Mouse (Mus musculus): ENCODE measurements at regions not wholly inside any gene's neighbourhood (a gene's known extent, or its start where the extent isn't known, plus 50 kb on each side); places are given as distances from the start of the nearest gene placed in this dataset.

GRCm38 (mm10) chr6:31307899-31308298 is 90.6 kb upstream of the Mkln1 start:
- DNase-seq (ENCODE audit: inconsistent age in 2 of 2, low spot score in 1 of 2): no peak

- no peak for DNase-seq (ENCODE audit: inconsistent age in 2 of 2, low spot score in 1 of 2)
These were observed 87.9 kb upstream of the Mkln1 start for GRCm38 (mm10) chr6:31310660-31311059.

GRCm38 (mm10) chr6:31313869-31314470 is 84.6 kb upstream of the Mkln1 start:
- no peak for DNase-seq (ENCODE audit: inconsistent age in 2 of 2, low spot score in 1 of 2)

DNA sequence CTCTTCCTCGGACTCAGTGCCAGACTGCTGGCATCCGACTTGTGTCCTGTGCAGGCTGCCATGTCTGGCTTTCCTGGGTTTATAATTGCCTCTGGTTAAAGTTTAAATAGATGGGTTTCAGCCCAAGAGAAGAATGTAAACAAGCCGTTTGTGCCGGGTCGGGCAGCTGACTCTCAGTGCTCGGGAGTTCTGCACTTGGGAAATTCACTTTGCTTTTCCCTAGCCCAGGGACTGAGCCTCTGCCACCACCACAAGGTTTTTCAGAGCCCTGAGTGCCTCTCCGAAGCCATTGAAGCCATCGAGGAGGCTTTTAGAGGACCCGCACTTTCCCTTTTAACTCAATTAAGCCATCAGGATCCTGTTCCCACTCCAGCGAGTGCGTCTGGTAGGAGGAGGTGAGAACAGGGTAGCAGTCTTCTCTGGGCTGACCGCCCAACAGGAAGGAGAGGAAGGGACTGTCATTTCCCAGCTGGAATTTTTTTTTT is 80.8 kb upstream of the Mkln1 start:
- peak; percentile 54 to 80 for DNase-seq (ENCODE audit: inconsistent age in 2 of 2, low spot score in 1 of 2)

DNA sequence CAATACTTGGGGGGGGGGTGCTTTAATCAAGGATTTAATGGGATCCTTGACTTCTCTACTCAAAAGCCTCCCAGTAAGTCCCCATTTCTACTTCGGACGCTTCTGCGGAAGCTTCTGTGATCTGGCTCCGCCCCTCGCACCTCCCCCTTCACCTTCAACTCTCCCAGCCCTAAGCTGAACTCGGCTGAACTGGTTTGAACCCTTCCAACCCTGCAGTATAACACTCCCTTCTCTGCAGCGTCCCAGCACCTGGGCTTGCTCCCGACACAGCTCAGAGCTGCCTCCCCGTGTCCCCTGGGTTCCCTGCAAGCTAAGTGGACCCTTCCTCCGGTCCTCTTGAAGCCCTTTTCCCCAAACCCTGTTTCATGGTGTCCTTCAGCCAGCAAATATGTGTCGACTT is 80.0 kb upstream of the Mkln1 start:
- DNase-seq (ENCODE audit: inconsistent age in 2 of 2, low spot score in 1 of 2): peak; percentile 82 to 94

- peak in 1 of 2 experiments; percentile 44 for DNase-seq (ENCODE audit: inconsistent age in 2 of 2, low spot score in 1 of 2)
These were observed 79.1 kb upstream of the Mkln1 start for GRCm38 (mm10) chr6:31319431-31319830.

DNA sequence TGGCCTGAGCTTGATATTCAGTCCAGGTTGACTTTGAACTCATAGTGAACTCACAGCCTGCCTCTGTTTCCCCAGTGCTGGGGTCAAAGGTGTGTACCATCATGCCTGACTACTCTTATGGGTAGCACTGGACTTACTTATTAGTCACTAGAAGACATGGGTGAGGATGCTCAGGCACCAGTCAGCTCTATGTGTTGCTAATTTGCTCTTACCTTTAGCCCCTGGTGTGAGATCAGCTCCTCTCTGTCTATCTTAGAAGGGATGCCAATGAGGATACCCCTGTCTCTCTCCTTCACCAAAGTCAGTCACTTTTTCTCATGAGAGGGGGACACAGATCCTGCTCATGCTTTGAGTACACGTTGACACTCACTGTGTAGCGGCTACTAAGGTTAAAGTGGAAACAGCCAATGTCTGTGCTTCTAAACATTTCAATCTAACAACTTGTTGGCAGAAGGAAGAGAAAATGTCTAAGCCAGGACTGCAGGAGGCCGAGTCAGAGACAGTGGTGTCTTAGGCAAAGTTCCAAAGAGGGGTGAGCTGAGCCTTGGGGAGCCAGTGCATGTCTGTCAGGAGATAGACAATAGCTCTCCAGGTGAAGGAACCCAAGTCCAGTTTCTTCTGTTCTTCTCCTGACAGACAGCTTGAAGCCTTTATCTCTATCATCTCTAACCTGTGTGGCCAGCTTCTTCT is 78.2 kb upstream of the Mkln1 start:
- peak in 1 of 2 experiments; percentile 44 for DNase-seq (ENCODE audit: inconsistent age in 2 of 2, low spot score in 1 of 2)

DNA sequence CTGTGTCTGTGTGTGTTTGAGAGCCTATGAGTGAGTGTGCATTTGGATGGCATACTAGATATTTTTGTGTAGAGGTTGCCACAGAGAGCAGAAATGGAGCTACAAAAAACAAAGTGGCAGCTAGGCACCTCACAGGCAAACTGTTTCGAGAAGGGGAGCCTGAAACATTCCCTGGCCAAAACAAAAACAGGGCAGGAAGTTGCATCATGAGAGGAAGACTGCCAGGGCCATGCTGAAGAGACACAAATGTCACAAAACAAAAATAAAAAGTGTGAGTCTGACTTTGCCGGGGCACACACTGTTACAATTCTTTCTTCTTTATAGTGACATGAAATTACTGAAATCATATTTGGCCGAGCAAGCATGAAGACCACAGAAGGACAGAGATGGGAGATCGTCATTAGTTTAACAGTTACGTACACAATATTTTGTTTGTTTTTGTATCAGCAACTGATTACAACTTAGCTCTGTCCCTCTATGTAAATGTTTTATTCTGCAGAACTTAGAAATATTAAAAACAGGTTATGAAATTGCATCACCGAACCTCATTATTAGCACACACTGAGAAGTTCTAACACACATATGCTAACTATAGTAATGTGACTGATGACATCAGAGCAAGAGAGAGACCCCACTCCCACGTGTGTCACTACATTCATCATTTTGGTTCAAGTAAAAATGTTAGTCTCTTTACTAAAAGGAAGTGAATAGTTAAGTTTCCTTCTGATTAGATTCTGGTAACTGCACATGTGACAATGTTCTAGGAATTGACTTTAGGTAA is 77.3 kb upstream of the Mkln1 start:
- DNase-seq (ENCODE audit: inconsistent age in 2 of 2, low spot score in 1 of 2): peak in 1 of 2 experiments; percentile 67

GRCm38 (mm10) chr6:31321902-31322301 is 76.6 kb upstream of the Mkln1 start:
- DNase-seq (ENCODE audit: inconsistent age in 2 of 2, low spot score in 1 of 2): peak in 1 of 2 experiments; percentile 51

- peak in 1 of 2 experiments; percentile 68 for DNase-seq (ENCODE audit: inconsistent age in 2 of 2, low spot score in 1 of 2)
These were observed 75.0 kb upstream of the Mkln1 start for GRCm38 (mm10) chr6:31323228-31324190.

DNA sequence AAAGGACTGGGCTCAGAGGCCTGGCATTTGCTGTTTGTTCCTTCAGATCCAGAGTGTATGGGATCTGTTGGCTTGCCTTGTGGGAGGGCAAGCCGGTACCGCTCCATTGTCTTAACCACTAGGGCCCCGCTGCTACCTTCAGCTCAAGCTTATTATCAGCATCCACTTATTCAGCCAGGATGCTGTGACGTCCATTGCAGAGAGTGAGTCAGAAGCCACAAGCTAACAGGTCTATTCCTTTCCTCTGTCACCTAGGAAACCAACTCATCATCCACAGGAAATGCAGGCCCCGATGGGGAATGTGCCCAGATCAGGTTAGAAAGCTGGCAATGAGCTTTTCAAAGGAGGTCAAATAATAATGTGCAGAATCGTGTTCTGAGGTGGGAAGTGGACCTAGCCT is 73.8 kb upstream of the Mkln1 start:
- DNase-seq (ENCODE audit: inconsistent age in 2 of 2, low spot score in 1 of 2): peak in 1 of 2 experiments; percentile 64

DNA sequence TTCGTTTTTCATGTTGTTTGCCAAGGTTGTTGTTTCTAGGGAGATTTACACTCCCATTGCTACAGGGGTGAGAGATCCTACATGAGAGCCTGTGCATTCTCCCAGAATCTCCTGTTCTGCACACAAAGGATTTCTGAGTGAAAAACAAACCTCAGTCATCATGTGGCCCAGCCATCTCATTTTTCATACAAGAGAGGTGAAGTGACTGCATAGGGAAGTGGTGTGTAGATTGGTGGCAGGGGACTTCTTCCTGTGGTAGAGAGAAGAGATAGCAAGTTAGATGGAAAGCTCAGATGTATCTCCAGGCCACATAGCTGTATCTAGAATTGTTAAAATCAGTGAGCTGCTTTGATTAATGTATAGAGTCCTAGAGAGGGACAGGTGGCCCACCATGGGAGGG is 72.9 kb upstream of the Mkln1 start:
- DNase-seq (ENCODE audit: inconsistent age in 2 of 2, low spot score in 1 of 2): no peak

DNA sequence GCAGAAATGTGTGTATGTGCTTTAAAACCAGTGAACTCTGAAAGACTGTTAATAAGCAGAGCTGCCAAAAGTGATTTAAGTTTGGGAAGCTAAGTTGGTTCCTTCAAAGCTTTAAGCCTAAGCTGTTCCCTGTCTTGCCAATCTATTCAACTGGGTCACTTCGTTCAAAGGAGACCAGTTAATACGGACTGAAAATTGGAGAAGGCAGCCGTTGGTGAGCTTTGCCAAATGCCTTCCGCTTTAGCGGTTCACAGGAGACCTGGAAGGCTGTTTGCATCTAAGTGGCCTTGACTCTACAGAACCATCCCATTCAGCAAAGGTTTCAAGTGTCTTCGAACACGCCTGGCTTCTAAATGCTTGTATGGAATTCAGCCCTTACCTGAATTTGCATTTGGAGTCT is 68.2 kb upstream of the Mkln1 start:
- DNase-seq (ENCODE audit: inconsistent age in 2 of 2, low spot score in 1 of 2): no peak

GRCm38 (mm10) chr6:31330868-31331267 is 67.7 kb upstream of the Mkln1 start:
- no peak for DNase-seq (ENCODE audit: inconsistent age in 2 of 2, low spot score in 1 of 2)

- DNase-seq (ENCODE audit: inconsistent age in 2 of 2, low spot score in 1 of 2): peak; percentile 68 to 81
These were observed 66.3 kb upstream of the Mkln1 start for GRCm38 (mm10) chr6:31332254-31332653.

DNA sequence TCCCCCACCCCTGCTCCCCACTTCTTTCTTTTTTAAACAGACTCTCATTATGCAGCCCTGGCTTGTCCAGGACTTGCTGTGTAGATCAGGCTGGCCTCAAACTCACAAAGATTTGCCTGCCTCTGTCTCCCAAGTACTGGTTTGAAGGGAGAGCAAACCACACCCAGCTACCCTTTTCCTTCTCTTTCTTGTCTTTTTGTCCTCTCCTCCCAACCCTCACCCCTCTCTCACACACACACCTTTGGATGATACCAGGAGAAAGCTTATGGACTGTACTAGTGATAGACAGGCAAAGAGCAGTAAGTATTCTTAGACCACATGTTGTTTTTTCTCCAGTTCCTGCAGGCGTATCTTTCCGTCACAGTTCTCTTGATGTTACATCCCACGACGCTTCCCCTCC is 65.8 kb upstream of the Mkln1 start:
- DNase-seq (ENCODE audit: inconsistent age in 2 of 2, low spot score in 1 of 2): no peak

DNA sequence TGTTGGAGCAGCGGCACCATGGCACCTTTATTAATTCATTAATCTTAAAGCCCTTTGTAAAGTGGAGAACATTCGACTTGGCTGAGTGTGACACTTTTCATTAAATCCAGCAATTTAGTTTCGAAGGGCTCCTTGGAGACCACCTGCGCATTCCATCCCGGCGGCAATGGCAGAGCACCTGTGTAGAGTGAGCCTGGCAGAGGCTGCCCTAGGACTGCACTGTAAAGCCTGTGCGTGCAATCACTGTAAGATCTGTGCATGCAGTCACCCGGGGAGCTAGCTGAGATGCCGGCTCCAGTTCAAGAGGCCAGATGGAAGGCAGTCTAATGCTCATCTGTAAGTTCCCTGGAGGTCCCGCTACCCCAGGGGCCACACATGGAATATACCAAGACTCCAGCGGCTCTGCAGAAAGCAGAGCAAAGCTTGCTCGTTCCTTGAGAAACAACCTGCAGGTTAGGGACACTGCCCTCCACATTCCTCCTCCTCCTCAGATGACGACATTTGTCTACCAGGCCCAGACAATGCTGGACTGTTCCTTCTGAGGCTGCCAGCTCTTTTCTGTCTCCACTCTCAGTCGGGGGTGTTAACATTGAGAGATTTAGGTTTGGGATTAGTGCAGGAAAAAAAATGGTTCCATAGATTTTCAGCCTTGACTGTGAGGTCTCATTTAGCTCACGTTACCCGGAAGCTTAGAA is 65.2 kb upstream of the Mkln1 start:
- DNase-seq (ENCODE audit: inconsistent age in 2 of 2, low spot score in 1 of 2): no peak

GRCm38 (mm10) chr6:31334086-31334485 is 64.4 kb upstream of the Mkln1 start:
- no peak for DNase-seq (ENCODE audit: inconsistent age in 2 of 2, low spot score in 1 of 2)

GRCm38 (mm10) chr6:31339122-31339947 is 59.2 kb upstream of the Mkln1 start:
- peak in 1 of 2 experiments; percentile 60 for DNase-seq (ENCODE audit: inconsistent age in 2 of 2, low spot score in 1 of 2)
